Mouse (Mus musculus): ENCODE measurements around the gene Slc35d1.
A peak's percentile ranks its signal among the peaks of the same experiment; 100 is the strongest.
"Not testable (repeated sequence)": the region's sequence is repeated elsewhere in the genome, so short reads cannot be mapped to it uniquely, and the experiment has no call there.

Slc35d1 gene

DNA sequence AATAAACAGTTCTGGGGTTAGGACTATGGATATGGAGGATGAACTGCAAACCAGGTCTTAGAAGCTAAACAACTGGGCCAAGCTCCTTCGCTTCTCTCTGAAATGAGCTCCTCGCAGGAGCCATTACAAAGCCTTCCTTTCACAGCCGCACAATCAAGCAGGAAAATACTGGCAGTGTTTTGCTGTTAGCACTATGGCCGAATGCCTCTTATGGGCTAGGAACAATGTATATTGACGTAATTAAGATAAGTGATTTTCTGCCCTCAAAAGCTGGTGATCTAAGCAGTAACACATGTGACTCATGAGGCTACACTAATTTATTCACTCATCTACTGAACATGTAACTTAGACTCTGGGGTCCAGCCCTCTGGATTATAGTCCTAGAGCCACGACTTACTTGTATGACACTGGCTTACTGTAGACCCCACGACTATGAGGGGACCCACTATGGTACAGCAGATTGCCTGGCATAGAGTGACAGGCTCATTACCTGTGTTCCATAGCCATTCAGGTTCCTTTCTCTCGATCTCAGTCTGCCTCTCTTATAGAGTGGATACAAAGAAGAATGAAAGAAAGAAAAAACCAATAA lies 34.6 kb downstream of the Slc35d1 start:
- DNase-seq: no peak

DNA sequence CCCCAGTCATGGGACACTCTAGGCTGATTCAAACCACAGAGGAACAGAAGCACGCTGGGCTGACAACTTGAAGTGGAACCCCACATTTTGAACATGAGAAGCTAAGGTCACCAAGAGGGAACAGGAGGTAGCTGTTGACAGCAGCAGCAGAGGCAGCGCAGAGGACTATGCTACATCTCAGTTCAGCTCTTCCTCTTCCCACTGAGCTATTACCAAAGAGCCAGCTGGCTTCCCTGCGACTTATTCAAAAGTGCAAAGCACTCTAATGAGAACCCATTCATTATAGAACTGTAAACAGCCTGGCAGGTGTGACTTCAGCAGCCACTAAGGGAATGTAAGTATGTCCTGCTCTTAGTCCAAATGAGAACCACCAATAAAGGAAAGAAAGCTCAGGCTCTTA lies 35.4 kb downstream of the Slc35d1 start:
- no peak for DNase-seq

DNA sequence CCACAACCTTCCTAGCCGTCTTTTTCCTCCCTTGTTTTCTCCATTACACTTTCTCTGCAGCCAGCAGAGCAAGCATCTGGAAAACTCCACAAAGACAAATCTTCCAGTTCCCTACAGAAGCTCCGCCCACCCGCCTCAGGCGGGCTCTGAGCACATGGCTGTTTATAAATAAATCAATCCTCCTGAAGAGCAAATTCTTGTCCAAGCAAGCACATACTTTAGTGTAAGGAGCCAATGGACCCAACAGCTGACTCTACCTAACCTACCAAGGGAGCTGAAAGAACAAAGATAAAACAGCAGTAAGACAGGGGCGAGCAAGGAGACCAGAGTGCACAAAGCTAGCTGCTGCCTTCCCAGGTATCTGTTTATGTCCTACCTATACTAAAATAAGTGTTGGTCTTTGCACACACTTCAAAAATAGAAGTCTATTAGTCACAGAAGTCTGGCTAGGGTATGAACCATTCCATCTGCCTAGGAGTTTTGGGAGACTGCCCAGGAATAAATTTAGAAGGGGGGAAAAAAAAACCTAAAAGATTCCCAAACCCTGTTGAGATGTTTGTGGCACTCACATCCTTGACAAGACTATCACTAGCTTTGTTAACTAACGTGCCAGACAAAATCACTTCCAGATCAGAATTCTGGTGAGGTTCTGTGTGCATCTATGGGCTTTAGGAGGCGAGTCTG lies 36.2 kb downstream of the Slc35d1 start:
- no peak for DNase-seq

DNA sequence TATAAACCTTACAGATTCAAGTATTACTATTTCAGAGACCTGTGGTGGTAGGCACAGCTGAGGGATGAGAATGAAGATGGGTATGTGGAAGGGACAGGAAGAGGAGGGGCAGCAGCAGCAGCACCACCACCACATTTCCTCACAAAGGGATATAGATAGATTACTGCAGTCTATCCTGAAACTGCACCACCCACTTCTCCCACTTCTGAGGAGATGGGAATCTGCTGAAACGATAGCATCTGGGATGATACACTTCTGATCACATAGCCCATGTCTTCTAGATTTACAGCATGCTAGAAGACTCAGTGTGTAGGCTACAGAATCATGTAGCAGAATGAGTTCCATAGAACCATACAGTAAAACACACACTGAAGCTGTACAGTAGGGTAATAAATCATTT lies 37.3 kb downstream of the Slc35d1 start:
- DNase-seq: no peak

DNA sequence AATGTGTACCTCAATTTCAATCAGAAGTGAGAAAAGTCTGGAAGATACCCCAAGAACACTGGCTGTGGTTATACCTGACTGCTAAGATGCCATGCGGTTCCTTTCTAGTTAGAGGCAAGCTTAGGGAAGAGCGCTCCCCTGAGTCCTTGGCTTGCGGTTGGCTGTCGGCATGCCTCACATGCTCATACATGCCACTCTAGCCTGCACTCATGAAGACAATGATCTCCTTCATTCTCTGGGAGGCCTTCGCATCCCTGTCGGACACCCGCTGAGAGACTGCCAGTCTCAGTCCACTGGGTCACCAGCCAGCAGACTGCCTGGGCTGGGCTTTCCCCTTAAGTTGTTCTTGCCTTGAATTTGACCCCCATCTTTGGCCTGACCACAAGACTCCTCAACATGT lies 41.0 kb downstream of the Slc35d1 start:
- peak; percentile 33 for DNase-seq

DNA sequence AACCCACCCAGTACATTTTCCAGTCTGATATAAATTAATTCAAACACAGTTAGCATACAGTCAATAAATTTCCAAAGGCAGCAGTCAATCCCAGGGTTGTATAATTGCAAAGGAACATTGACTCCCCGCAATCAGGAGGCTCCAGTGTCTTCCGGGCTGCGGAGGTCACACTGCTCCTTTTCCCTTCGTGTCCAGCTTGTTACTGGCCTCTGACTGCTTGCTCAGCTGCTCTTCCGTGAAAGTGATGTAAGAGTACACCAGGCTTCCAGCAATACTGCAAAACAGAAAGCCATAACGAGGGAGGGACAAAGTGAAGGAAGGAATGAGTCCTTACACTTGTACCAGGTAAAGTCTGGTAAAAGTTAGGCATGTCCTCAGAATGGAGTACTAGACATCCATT lies 41.5 kb downstream of the Slc35d1 start:
- DNase-seq: no peak

DNA sequence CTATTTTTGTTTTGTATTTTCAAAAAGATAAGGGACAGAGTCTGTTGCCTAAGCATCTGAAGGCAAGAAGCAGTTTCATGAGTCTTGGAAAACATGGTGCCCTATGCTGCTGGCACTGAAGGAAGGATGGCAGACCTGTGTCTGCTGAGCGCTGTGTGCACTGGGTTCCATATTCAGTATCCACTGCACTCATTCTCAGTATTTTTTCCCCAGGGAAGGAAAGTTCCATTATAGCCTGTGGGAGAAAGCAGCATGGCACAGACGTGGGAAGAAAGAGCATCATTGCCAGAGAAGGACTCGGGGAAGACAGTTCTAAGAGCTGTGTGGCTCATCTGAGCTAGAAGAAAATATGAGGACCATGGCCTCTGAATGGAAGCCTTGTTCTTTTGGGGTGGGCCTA lies 43.7 kb downstream of the Slc35d1 start:
- no peak for DNase-seq

DNA sequence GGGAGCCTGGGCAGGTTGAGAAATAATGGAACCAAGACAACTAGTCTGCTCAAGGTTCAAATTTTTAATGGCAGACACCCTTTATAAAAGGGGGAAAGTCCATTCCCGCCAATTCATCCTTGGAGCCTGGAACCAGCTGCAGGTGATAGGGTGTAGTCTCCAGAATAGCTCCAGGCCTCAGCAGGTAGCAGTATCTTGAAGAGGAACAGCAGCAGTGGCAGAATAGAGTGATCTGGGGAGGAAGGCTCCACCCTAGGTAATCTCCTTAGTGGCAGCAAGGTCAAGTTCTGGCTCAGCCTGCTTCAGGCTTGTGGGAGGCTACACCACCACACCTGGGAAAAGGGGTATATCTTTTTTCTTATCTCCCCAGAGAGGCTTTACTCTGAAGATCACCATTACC lies 48.8 kb downstream of the Slc35d1 start:
- DNase-seq: not testable (repeated sequence)

DNA sequence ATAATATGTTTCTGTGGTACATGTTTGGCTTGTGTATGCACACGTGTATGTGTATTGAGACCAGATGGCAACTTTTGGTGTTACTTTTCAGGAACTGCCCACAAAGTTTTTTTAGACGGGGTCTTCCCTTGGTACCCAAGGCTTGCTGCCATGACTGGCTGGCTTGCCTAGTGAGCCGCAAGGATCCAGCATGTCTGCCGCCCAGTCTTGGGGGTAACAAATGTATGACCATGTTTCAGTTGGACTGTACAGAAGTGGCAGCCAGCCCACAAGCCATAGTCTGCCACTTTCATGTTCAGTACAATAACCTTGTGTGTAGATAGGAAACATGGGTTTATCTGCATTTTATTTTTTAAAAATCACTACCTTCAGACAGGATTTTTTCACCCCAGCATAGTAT lies 56.2 kb downstream of the Slc35d1 start:
- DNase-seq: no peak

DNA sequence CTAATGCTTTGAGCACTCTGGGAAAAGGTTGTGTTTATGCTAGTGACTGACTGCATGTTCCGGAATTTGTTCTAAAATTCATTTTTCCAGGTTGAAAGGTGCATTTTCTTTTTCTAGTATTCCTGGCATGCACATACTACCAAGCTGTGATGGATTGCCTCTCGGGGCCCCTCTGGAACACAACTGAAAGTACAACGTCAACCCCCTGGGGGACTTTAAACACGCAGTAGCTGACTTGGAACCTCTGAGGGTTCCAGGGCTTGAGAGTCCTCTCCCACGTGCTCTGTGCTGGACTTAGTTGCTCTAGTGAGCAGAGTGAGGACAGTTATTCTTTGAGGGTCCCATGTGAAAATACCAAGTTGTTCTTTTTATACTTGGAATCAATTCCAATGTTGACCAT lies 63.0 kb downstream of the Slc35d1 start:
- no peak for DNase-seq

DNA sequence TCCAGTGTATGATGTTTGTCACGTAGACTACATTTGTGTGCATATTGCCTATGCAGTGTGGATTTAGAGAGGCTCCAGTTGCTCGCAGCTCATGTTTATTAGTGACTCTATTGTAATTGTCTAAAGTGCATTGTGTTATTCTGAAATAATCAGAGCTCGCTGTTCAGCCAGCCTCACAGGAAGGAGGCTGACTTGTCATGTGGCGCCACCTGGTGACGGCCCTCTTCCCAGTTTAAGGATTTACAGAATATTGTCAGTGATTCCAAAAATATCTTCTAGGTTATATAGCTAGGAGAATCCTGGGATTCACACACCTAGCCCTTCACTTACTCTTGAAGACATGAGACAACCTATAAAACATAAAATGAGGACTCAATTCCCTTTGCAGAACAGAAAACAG lies 68.6 kb downstream of the Slc35d1 start:
- peak; percentile 96 for DNase-seq

DNA sequence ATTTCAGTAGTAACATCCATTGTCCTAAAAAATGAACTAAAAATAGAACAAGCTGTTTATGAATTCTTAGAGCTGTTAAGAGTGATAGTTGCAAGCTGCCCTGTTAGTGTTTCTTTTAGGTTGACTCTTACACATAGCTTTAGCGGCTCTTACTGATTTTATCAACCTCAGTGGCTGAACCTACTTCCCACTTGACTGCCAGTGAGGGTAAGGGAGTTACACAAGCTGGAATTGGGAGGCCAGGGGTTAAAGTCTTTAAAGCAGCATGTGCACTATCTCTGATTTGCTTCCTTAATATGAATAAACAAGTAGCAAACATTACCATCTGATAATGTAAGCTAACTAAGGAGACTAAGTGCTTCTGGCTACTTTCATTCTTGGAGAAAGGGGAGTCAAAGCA lies 78.0 kb downstream of the Slc35d1 start:
- no peak for DNase-seq

DNA sequence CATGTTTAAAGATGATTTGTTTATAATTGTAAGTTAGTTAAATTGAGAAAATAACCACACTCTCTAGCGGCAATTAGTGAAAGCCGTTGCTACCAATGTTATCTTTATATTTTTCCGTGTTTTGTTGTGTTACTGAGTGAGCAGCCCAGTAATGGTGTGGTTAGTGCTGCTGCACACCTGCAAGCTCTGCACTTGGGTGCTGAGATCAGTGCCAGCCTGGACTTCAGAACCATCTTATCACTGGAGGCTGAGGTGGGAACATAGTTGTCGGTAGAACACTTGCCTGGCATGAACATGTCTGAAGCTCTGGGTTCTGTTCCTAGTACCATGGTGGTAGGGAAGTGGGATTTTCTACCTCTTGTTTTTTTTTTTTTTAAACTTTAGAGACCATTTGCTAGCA lies 88.4 kb downstream of the Slc35d1 start:
- DNase-seq: no peak

DNA sequence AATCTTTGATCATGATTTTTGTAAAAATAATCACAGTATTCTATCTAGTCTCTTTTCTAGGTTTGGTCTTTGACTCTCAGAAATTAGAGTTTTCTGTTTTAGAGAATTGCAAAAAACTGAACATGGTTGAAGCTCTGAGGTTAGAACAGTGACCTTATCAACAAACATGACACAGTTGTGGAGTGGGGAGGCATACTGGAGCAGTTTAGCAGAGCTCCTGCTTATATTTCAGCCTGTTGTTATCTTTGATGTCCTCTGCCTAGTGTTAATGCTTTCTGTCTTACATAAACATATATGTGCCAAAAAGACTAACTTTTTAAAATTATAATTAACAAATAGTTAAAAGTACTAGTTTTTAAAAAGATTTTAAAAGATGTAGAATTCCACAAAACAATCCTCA lies 91.4 kb downstream of the Slc35d1 start:
- DNase-seq: no peak

DNA sequence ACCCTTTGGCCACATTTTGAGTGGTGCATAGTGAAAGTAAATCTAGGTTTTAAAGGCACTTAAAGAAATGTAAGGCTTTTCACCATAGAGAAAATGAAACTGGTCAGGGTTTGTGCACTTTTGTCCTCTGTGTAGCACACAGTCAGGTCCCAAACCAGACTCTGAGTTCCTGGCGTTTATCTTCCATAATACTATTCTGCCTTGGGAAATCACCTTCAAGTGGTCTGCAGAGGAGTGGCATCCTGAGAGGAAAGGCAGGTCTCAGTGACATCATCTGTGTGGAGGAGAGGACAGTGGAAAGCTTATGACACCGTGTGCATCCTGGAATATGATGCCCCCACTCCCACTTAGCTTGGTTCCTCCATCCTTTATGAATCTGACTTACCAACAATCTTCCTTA lies 91.9 kb downstream of the Slc35d1 start:
- no peak for DNase-seq

DNA sequence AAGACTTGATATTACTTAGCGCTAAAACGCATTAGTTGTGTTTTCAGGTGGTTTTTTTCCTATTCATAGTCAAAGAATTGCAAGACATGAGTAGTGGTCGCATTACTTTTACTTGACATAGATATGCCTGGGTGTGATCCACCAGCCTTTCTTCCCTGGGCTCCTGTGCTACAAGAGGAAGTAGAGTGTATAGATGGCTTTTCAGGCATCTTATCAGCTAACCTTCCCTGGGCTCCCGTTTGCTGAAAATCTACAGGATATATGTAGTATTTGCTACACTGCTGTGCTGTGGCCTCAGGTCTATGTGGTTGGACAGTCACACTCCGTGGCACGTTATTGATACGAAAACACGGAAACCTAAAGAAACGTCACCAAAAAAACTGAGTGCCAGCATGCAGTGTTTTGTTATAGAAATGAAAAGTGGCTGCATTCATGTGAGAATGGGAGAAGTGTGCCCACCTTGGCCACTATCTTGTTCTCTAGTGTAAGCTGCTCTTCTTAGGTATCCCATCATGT lies 94.0 kb downstream of the Slc35d1 start:
- DNase-seq: peak; percentile 30
